Mouse (Mus musculus) myocyte (in vitro differentiated cells): ENCODE data around the gene Mill2. TPM values are rescaled to one million over a fixed set of nuclear protein-coding genes. Genes with fewer than 3 reads are reported as not detected.

Experiments
- H3K27me3 ChIP-seq: one replicate; pipeline ENCODE4 v1.6.1; 2011; ENCODE audit not compliant: control insufficient read depth, insufficient read depth, insufficient read length
- H3K36me3 ChIP-seq: one replicate; pipeline ENCODE4 v1.6.1; 2011; ENCODE audit not compliant: control insufficient read depth, insufficient read depth
- H3K4me2 ChIP-seq: one replicate; pipeline ENCODE4 v1.6.1; 2011; ENCODE audit warnings: low read depth, control low read depth
- H3K4me3 ChIP-seq: one replicate; pipeline ENCODE4 v1.5.1; 2011; ENCODE audit warnings: mild to moderate bottlenecking, control low read depth, moderate library complexity
- H3K79me2 ChIP-seq: one replicate; pipeline ENCODE4 v1.6.1; 2011; ENCODE audit not compliant: control insufficient read depth, insufficient read depth
- H3ac ChIP-seq: one replicate; pipeline ENCODE4 v1.6.1; 2011; ENCODE audit not compliant: control insufficient read depth, insufficient read length
- CEBPB ChIP-seq: IDR thresholded peaks from 2 replicates; pipeline ENCODE4 v1.6.1; 2011; ENCODE audit warnings: mild to moderate bottlenecking, moderate library complexity; ENCODE audit not compliant: poor library complexity, insufficient read depth, severe bottlenecking
- E2F4 ChIP-seq: IDR thresholded peaks from one replicate; pipeline ENCODE4 v1.6.1; 2011; ENCODE audit warnings: mild to moderate bottlenecking, control low read depth, moderate library complexity; ENCODE audit not compliant: insufficient read depth
- MAX ChIP-seq: IDR thresholded peaks from one replicate; pipeline ENCODE4 v1.6.1; 2011; ENCODE audit warnings: low read depth, mild to moderate bottlenecking, control low read depth
- MYOD1 ChIP-seq, 3 experiments: IDR thresholded peaks; one replicate each; pipeline ENCODE4 v1.6.1; 2011; ENCODE audit warnings: control low read depth in 2 of 3, low read depth in 2 of 3, mild to moderate bottlenecking in 2 of 3, moderate library complexity in 1 of 3; ENCODE audit not compliant: insufficient read length in 2 of 3, control insufficient read depth in 1 of 3
- MYOG ChIP-seq, 3 experiments: IDR thresholded peaks; one replicate each; pipeline ENCODE4 v1.6.1; 2011; ENCODE audit warnings: control low read depth in 2 of 3, low read depth in 2 of 3, mild to moderate bottlenecking in 2 of 3; ENCODE audit not compliant: insufficient read length in 2 of 3, control insufficient read depth in 1 of 3, insufficient read depth in 1 of 3
- POLR2A ChIP-seq: IDR thresholded peaks from one replicate; pipeline ENCODE4 v1.6.1; 2011; ENCODE audit warnings: low read depth, mild to moderate bottlenecking, control low read depth, moderate library complexity; ENCODE audit not compliant: insufficient read length
- POLR2AphosphoS2 ChIP-seq: IDR thresholded peaks from one replicate; pipeline ENCODE4 v1.6.1; 2011; ENCODE audit warnings: low read depth, control low read depth; ENCODE audit not compliant: insufficient read length
- REST ChIP-seq: IDR thresholded peaks from one replicate; pipeline ENCODE4 v1.6.1; 2011; ENCODE audit warnings: mild to moderate bottlenecking, control low read depth, moderate library complexity; ENCODE audit not compliant: insufficient read depth, insufficient read length
- SRF ChIP-seq: IDR thresholded peaks from one replicate; pipeline ENCODE4 v1.6.1; 2011; ENCODE audit warnings: low read depth; ENCODE audit not compliant: control insufficient read depth, insufficient read length
- TCF12 ChIP-seq: IDR thresholded peaks from one replicate; pipeline ENCODE4 v1.6.1; 2011; ENCODE audit warnings: mild to moderate bottlenecking, control low read depth; ENCODE audit not compliant: poor library complexity, insufficient read depth, severe bottlenecking
- TCF3 ChIP-seq: IDR thresholded peaks from one replicate; pipeline ENCODE4 v1.6.1; 2011; ENCODE audit warnings: low read depth, control low read depth; ENCODE audit not compliant: insufficient read length
- USF1 ChIP-seq: IDR thresholded peaks from one replicate; pipeline ENCODE4 v1.6.1; 2011; ENCODE audit warnings: low read depth, mild to moderate bottlenecking, control low read depth, moderate library complexity
- polyA plus RNA-seq: library from polyadenylated mRNA; unstranded; fragments of >200 nt; fragmentation: generic; extraction: Trizol; gene quantifications from one replicate; pipeline ENCODE4 v1.2.1, GENCODE M21; 2012; ENCODE audit warnings: missing spikeins

The Mill2 gene
- polyA plus RNA-seq, 1 experiment = 0.24 TPM

DNA sequence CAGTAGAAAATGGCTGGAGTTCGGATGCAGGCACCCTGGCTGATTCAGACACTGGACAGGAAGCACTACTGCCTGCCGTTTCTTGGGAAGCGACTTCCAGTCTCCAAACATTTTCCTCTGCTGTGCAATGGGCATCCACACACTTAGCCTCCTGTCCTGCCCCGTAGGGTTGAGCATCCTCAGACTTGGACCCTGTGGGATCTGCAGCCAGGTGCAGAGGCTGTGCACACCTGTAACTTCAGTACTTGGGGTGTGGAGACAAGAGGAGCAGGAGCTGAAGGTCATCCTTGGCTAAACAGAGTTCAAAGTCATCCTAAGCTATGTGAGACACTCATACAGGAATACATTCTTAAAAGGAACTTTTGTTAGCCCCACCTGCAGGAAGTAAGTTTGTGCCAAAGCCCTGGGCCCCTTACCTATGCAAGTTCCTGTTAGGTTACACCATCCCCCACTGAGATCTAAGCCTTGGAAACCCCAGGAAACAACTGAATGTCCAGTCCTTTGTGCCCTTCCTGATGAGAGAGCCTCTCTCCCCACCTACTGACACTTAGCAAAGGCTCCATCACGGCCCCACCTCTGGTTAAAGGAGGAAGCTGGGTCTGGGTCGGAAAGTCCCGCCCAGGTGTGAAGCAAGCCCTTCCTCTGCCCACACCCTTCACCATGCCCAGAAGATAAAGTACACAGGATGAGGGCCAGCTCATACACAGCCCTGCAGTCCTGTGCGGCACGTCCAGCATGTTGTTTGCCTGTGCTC, 44.4 kb downstream of the Mill2 start:
- Histone ChIP-seq H3K4me2 (no peak overlapping the region), H3K4me3 (no peak overlapping the region), H3K36me3 (no peaks in the 10 kb centered on the region), H3K79me2 (no peaks in the 10 kb centered on the region), H3K27me3 (no peaks in the 10 kb centered on the region), H3ac (no peak overlapping the region)
- TF ChIP-seq REST (no peak), E2F4 (no peak), MYOG (IDR thresholded peaks at IDR 0.05; ENCODE audit: control insufficient read depth in 1 of 3, insufficient read depth in 1 of 3, insufficient read length in 2 of 3, low read depth in 2 of 3) (no peak), TCF3 (no peak), MAX (no peak), POLR2A (no peak), CEBPB (no peak), SRF (no peak)

- no peaks in the 10 kb centered on the region for H3K36me3 ChIP-seq
- H3K4me3 ChIP-seq = no peak overlapping the region
- no peak overlapping the region for H3K4me2 ChIP-seq
- no peak for TF ChIP-seq TCF3
- H3ac ChIP-seq = no peak overlapping the region
- H3K27me3 ChIP-seq = no peaks in the 10 kb centered on the region
- H3K79me2 ChIP-seq = no peaks in the 10 kb centered on the region
These were observed 45.1 kb downstream of the Mill2 start for GRCm38 (mm10) chr7:18884745-18885422.

DNA sequence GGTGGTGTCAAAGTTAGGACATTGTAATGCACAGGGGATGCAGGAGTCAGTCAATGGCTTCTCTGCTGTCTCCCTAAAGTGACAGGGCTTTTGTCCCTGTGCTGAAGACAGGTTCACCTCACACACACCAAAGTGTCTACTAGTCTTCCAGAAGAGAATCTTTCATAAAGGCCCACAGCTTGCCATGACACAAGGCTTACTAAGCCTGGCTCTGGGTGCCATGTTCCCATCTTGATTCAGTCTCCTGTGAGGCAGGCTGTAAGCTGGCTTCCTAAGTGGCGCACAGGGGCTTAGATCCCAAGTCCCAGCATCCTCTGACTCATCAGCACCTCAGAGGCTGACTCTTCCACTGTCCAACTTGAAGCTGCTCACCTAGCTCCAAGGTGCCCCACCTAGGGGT, 47.2 kb downstream of the Mill2 start:
- no peak for TF ChIP-seq USF1
- Histone ChIP-seq H3K4me3 (no peak overlapping the region), H3K4me2 (no peak overlapping the region), H3ac (no peak overlapping the region), H3K79me2 (no peaks in the 10 kb centered on the region), H3K36me3 (no peaks in the 10 kb centered on the region), H3K27me3 (no peaks in the 10 kb centered on the region)

DNA sequence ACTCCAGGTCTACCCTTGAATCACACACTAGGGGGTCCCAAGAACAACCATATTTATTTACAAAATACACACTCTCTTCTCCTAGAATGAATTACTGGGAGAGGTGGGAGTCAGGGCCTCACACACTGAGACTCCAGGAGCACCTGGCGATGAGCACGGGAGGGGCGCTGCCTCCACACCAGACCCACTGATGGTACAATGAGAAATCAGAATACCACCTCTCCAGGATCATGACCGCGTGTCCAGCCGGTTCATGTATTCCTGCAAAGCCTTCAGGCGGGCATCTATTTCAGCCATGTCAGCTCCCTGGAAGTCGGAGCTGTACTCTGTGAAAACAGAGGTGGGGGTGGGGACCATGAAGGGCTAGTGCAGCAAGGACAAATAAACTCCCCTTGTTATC, 51.1 kb downstream of the Mill2 start:
- H3K4me2 ChIP-seq = no peak overlapping the region
- no peaks in the 10 kb centered on the region for H3K79me2 ChIP-seq
- H3K4me3 ChIP-seq = no peak overlapping the region
- TF ChIP-seq MAX (no peak), TCF12 (no peak), CEBPB (no peak), SRF (no peak), POLR2AphosphoS2 (no peak), MYOG (IDR thresholded peaks at IDR 0.05; ENCODE audit: control insufficient read depth in 1 of 3, insufficient read depth in 1 of 3, insufficient read length in 2 of 3, low read depth in 2 of 3) (no peak), POLR2A (no peak), USF1 (no peak), E2F4 (no peak), REST (no peak), MYOD1 (IDR thresholded peaks at IDR 0.05; ENCODE audit: control insufficient read depth in 1 of 3, insufficient read length in 2 of 3, low read depth in 2 of 3) (no peak), TCF3 (no peak)
- H3K36me3 ChIP-seq = no peaks in the 10 kb centered on the region
- H3ac ChIP-seq = no peak overlapping the region
- no peaks in the 10 kb centered on the region for H3K27me3 ChIP-seq

- H3K4me3 ChIP-seq = no peak overlapping the region
- no peak for TF ChIP-seq TCF12
- no peak for TF ChIP-seq CEBPB
- no peak for TF ChIP-seq MAX
- TF ChIP-seq USF1 = no peak
- TF ChIP-seq TCF3 = no peak
- no peak for TF ChIP-seq MYOG (IDR thresholded peaks at IDR 0.05; ENCODE audit: control insufficient read depth in 1 of 3, insufficient read depth in 1 of 3, insufficient read length in 2 of 3, low read depth in 2 of 3)
- TF ChIP-seq MYOD1 (IDR thresholded peaks at IDR 0.05; ENCODE audit: control insufficient read depth in 1 of 3, insufficient read length in 2 of 3, low read depth in 2 of 3) = no peak
- no peak for TF ChIP-seq POLR2A
- TF ChIP-seq POLR2AphosphoS2 = no peak
- TF ChIP-seq SRF = no peak
- TF ChIP-seq E2F4 = no peak
- no peak for TF ChIP-seq REST
- H3K36me3 ChIP-seq = no peaks in the 10 kb centered on the region
- peak overlapping the region; percentile 65 for H3K4me2 ChIP-seq
- H3ac ChIP-seq = no peak overlapping the region
- no peaks in the 10 kb centered on the region for H3K27me3 ChIP-seq
- H3K79me2 ChIP-seq = no peaks in the 10 kb centered on the region
These were observed 52.3 kb downstream of the Mill2 start for GRCm38 (mm10) chr7:18891872-18892599.
